Mouse (Mus musculus): ENCODE results near the gene Dennd5a. TPM values are rescaled to one million over a fixed set of nuclear protein-coding genes. Genes with fewer than 3 reads are reported as not detected.

Gene Dennd5a
- polyA plus RNA-seq, 1 experiment from 2014 or later, result 38.0 TPM

GRCm38 (mm10) chr7:109850531-109850930, 109.7 kb downstream of the Dennd5a start:
- no peak overlapping the region for H3K27ac ChIP-seq
- H3K4me2 ChIP-seq, result no peak overlapping the region
- H3K9ac ChIP-seq, result no peak overlapping the region
- no peaks in the 10 kb centered on the region for H3K27me3 ChIP-seq
- H3K4me3 ChIP-seq, result no peak overlapping the region
- ATAC-seq (ENCODE audit: insufficient number of reproducible peaks, insufficient read depth, low FRiP score, low TSS enrichment, low read depth), result no peak
- H3K4me1 ChIP-seq, result no peaks in the 10 kb centered on the region
- WGBS, result 61% methylated on average over 3 of the region's 3 CpGs
- H3K36me3 ChIP-seq, result no peaks in the 10 kb centered on the region
- no peaks in the 10 kb centered on the region for H3K9me3 ChIP-seq

- Histone ChIP-seq H3K4me3 (no peak overlapping the region), H3K27ac (no peak overlapping the region), H3K9ac (no peak overlapping the region), H3K9me3 (no peaks in the 10 kb centered on the region), H3K27me3 (no peaks in the 10 kb centered on the region), H3K4me1 (no peaks in the 10 kb centered on the region), H3K4me2 (no peak overlapping the region), H3K36me3 (no peaks in the 10 kb centered on the region)
- WGBS, result 55% methylated on average over 8 of the region's 8 CpGs
- ATAC-seq (ENCODE audit: insufficient number of reproducible peaks, insufficient read depth, low FRiP score, low TSS enrichment, low read depth), result no peak
These were observed 110.4 kb downstream of the Dennd5a start for GRCm38 (mm10) chr7:109849750-109850434.

GRCm38 (mm10) chr7:109848867-109849733, 111.2 kb downstream of the Dennd5a start:
- Histone ChIP-seq H3K36me3 (no peaks in the 10 kb centered on the region), H3K9ac (no peak overlapping the region), H3K4me1 (no peaks in the 10 kb centered on the region), H3K4me2 (no peak overlapping the region), H3K27ac (no peak overlapping the region), H3K27me3 (no peaks in the 10 kb centered on the region), H3K9me3 (no peaks in the 10 kb centered on the region), H3K4me3 (no peak overlapping the region)
- 48% methylated on average over 11 of the region's 11 CpGs for WGBS
- no peak for ATAC-seq (ENCODE audit: insufficient number of reproducible peaks, insufficient read depth, low FRiP score, low TSS enrichment, low read depth)

GRCm38 (mm10) chr7:109844100-109844499, 116.2 kb downstream of the Dennd5a start:
- Histone ChIP-seq H3K27me3 (no peaks in the 10 kb centered on the region), H3K27ac (no peak overlapping the region), H3K4me2 (no peak overlapping the region), H3K9ac (no peak overlapping the region), H3K36me3 (no peaks in the 10 kb centered on the region), H3K4me3 (no peak overlapping the region), H3K9me3 (no peaks in the 10 kb centered on the region), H3K4me1 (no peaks in the 10 kb centered on the region)
- ATAC-seq (ENCODE audit: insufficient number of reproducible peaks, insufficient read depth, low FRiP score, low TSS enrichment, low read depth), result no peak
- WGBS, result 82% methylated on average over 6 of the region's 6 CpGs

Other genes starting within 250 kb of the Dennd5a start
- gene BC051019, start 236.6 kb downstream of the Dennd5a start, polyA plus RNA-seq (2015; fragmentation: Nextera tagmentation; extraction: Ambion mirVana), result 0.25 TPM in 1 of 2 replicates, not detected in the other
- gene Ascl3, start 228.7 kb downstream of the Dennd5a start, polyA plus RNA-seq (2015; fragmentation: Nextera tagmentation; extraction: Ambion mirVana), result not detected in 2 replicates
- gene Tmem9b, start 207.6 kb downstream of the Dennd5a start, polyA plus RNA-seq (2015; fragmentation: Nextera tagmentation; extraction: Ambion mirVana), result 47.1 and 49.4 TPM in 2 replicates
- gene Nrip3, start 178.4 kb downstream of the Dennd5a start, polyA plus RNA-seq (2015; fragmentation: Nextera tagmentation; extraction: Ambion mirVana), result 0.48 and 0.63 TPM in 2 replicates
- 1.4 and 1.5 TPM in 2 replicates for gene Scube2, start 94.8 kb downstream of the Dennd5a start, polyA plus RNA-seq (2015; fragmentation: Nextera tagmentation; extraction: Ambion mirVana)
- 73.4 and 74.6 TPM in 2 replicates for gene Tmem41b, start 26.5 kb upstream of the Dennd5a start, polyA plus RNA-seq (2015; fragmentation: Nextera tagmentation; extraction: Ambion mirVana)
- gene Ipo7, start 57.8 kb upstream of the Dennd5a start, polyA plus RNA-seq (2015; fragmentation: Nextera tagmentation; extraction: Ambion mirVana), result 43.5 and 44.9 TPM in 2 replicates
- 18.0 and 19.8 TPM in 2 replicates for gene Zfp143, start 100.7 kb upstream of the Dennd5a start, polyA plus RNA-seq (2015; fragmentation: Nextera tagmentation; extraction: Ambion mirVana)
- 24.5 and 27.2 TPM in 2 replicates for gene Wee1, start 161.6 kb upstream of the Dennd5a start, polyA plus RNA-seq (2015; fragmentation: Nextera tagmentation; extraction: Ambion mirVana)

All from embryonic facial prominence, embryonic 13.5 days (tissue).